Mouse (Mus musculus): ENCODE results near the gene Dsp. TPM values are rescaled to one million over a fixed set of nuclear protein-coding genes. Genes with fewer than 3 reads are reported as not detected.

Gene Dsp
- not detected for polyA plus RNA-seq (2017; shearing (Covaris generic))

GRCm38 (mm10) chr13:38151069-38151588 lies at the start of gene Dsp:
Gene Dsp (plus strand): TSS chr13:38151294.

GRCm38 (mm10) chr13:38204702-38205482 lies 53.8 kb downstream of the Dsp start, which contains the start of gene Snrnp48:
Gene Snrnp48 (plus strand): TSS chr13:38204938.

Other genes starting within 250 kb of the Dsp start
- 49.8 TPM for gene Ssr1, start 157.1 kb upstream of the Dsp start, polyA plus RNA-seq (2017; shearing (Covaris generic))
- gene Riok1, start 114.3 kb upstream of the Dsp start, polyA plus RNA-seq (2017; shearing (Covaris generic)): 165 TPM
- 0.94 TPM for gene Cage1, start 114.2 kb upstream of the Dsp start, polyA plus RNA-seq (2017; shearing (Covaris generic))
- 74.9 TPM for gene Snrnp48, start 53.6 kb downstream of the Dsp start, polyA plus RNA-seq (2017; shearing (Covaris generic))
- gene Bmp6, start 193.8 kb downstream of the Dsp start, polyA plus RNA-seq (2017; shearing (Covaris generic)): not detected